Mouse (Mus musculus) heart, embryonic 16.5 days (tissue): ENCODE results near the gene Hand2. TPM values are rescaled to one million over a fixed set of nuclear protein-coding genes. Genes with fewer than 3 reads are reported as not detected.
A peak's percentile ranks its signal among the peaks of the same experiment; 100 is the strongest.

Source experiments
- ATAC-seq: fragments of 200-750 bp; cut with Nextera tagmentation; replicated peaks from 2 replicates; pipeline ENCODE4 v1.8.0; 2017; ENCODE audit warnings: moderate number of reproducible peaks; ENCODE audit not compliant: insufficient read depth, low FRiP score; ENCODE audit errors: extremely low read depth
- H3K27ac ChIP-seq: fragments of 300-500 bp; sonication (generic); 2 replicates; pipeline ENCODE4 v1.5.1; 2014; ENCODE audit warnings: mild to moderate bottlenecking, low read length, control low read depth, moderate library complexity
- H3K27me3 ChIP-seq: fragments of 300-500 bp; sonication (generic); 2 replicates; pipeline ENCODE4 v1.6.1; 2014; ENCODE audit warnings: low read length, mixed read lengths; ENCODE audit not compliant: control insufficient read depth, insufficient read depth
- H3K36me3 ChIP-seq: fragments of 300-500 bp; sonication (generic); 2 replicates; pipeline ENCODE4 v1.6.1; 2014; ENCODE audit not compliant: control insufficient read depth, insufficient read depth
- H3K4me1 ChIP-seq: fragments of 300-500 bp; sonication (generic); 2 replicates; pipeline ENCODE4 v1.6.1; 2014; ENCODE audit warnings: low read length, mixed read lengths; ENCODE audit not compliant: control insufficient read depth, insufficient read depth
- H3K4me2 ChIP-seq: fragments of 300-500 bp; sonication (generic); 2 replicates; pipeline ENCODE4 v1.6.1; 2014; ENCODE audit warnings: low read depth, mild to moderate bottlenecking, control low read depth, low read length
- H3K4me3 ChIP-seq: fragments of 300-500 bp; sonication (generic); 2 replicates; pipeline ENCODE4 v1.5.1; 2014; ENCODE audit warnings: mild to moderate bottlenecking, control low read depth, low read length
- H3K9ac ChIP-seq: fragments of 300-500 bp; sonication (generic); 2 replicates; pipeline ENCODE4 v1.6.1; 2014; ENCODE audit warnings: low read length, control low read depth
- H3K9me3 ChIP-seq: fragments of 300-500 bp; sonication (generic); replicated peaks from 2 replicates; pipeline ENCODE4 v1.6.1; 2016; ENCODE audit warnings: low read length; ENCODE audit not compliant: control insufficient read depth
- WGBS: fragments of 180-500 bp; shearing (Covaris S2); extraction: QIAGEN DNeasy Blood & Tissue Kit; methylation state at CpG from one replicate; pipeline ENCODE4 v1.1.7; 2014; 5-methylcytosine and 5-hydroxymethylcytosine counted together
- polyA plus RNA-seq: library from polyadenylated mRNA; unstranded; fragments of >200 nt; fragmentation: Nextera tagmentation; extraction: Ambion mirVana; gene quantifications from 2 replicates; pipeline ENCODE4 v1.2.1, GENCODE M21; 2015

Hand2 gene
- polyA plus RNA-seq, 1 experiment from 2014 or later, result 9.3 TPM

GRCm38 (mm10) chr8:57313583-57313982 lies 7.2 kb upstream of the Hand2 start:
- 20% methylated on average over 10 of the region's 10 CpGs for WGBS
- H3K36me3 ChIP-seq, result no peaks in the 10 kb centered on the region
- H3K9me3 ChIP-seq, result no peaks in the 10 kb centered on the region
- no peaks in the 10 kb centered on the region for H3K27me3 ChIP-seq
- peak overlapping the region; percentile 40 for H3K4me3 ChIP-seq
- peaks cover 18% of the 10 kb centered on the region for H3K4me1 ChIP-seq
- no peak for ATAC-seq
- H3K4me2 ChIP-seq, result peak overlapping the region; percentile 84
- peak overlapping the region; percentile 74 for H3K9ac ChIP-seq
- peak overlapping the region; percentile 85 for H3K27ac ChIP-seq

- H3K9ac ChIP-seq, result peak overlapping the region; percentile 74
- peak overlapping the region; percentile 84 for H3K4me2 ChIP-seq
- peaks cover 18% of the 10 kb centered on the region for H3K4me1 ChIP-seq
- no peaks in the 10 kb centered on the region for H3K27me3 ChIP-seq
- H3K27ac ChIP-seq, result peak overlapping the region; percentile 85
- ATAC-seq, result peak; percentile 38; the same call in 1 of the 2 replicates
- 6% methylated on average over 10 of the region's 10 CpGs for WGBS
- peak overlapping the region; percentile 40 for H3K4me3 ChIP-seq
- H3K36me3 ChIP-seq, result no peaks in the 10 kb centered on the region
- H3K9me3 ChIP-seq, result no peaks in the 10 kb centered on the region
Measured at GRCm38 (mm10) chr8:57314216-57314615, 6.6 kb upstream of the Hand2 start.

- H3K36me3 ChIP-seq, result no peaks in the 10 kb centered on the region
- 22% methylated on average over 3 of the region's 3 CpGs for WGBS
- H3K9ac ChIP-seq, result peak overlapping the region; percentile 63
- H3K4me1 ChIP-seq, result peaks cover 15% of the 10 kb centered on the region
- peak overlapping the region; percentile 18 for H3K4me3 ChIP-seq
- ATAC-seq, result no peak
- H3K9me3 ChIP-seq, result no peaks in the 10 kb centered on the region
- H3K27ac ChIP-seq, result peak overlapping the region; percentile 74
- H3K4me2 ChIP-seq, result peak overlapping the region; percentile 84
- no peaks in the 10 kb centered on the region for H3K27me3 ChIP-seq
Measured at GRCm38 (mm10) chr8:57315471-57315870, 5.3 kb upstream of the Hand2 start.

GRCm38 (mm10) chr8:57317107-57317506 lies 3.7 kb upstream of the Hand2 start:
- Histone ChIP-seq H3K27me3 (no peaks in the 10 kb centered on the region), H3K4me2 (peak overlapping the region; percentile 72), H3K4me3 (peak overlapping the region; percentile 32)

GRCm38 (mm10) chr8:57317890-57318480 lies 2.8 kb upstream of the Hand2 start:
- no peak for ATAC-seq

More at GRCm38 (mm10) chr8:57317107-57317506, 3.7 kb upstream of the Hand2 start:
- Histone ChIP-seq H3K4me1 (peaks cover 15% of the 10 kb centered on the region), H3K27ac (peak overlapping the region; percentile 67), H3K9ac (peak overlapping the region; percentile 83), H3K9me3 (no peaks in the 10 kb centered on the region), H3K36me3 (no peaks in the 10 kb centered on the region)
- no peak for ATAC-seq

GRCm38 (mm10) chr8:57319092-57319980 lies 1.4 kb upstream of the Hand2 start:
- H3K9me3 ChIP-seq, result no peaks in the 10 kb centered on the region
- peaks cover 10% of the 10 kb centered on the region for H3K4me1 ChIP-seq
- peak overlapping the region; percentile 72 for H3K4me2 ChIP-seq
- peak overlapping the region; percentile 83 for H3K9ac ChIP-seq
- peak overlapping the region; percentile 95 for H3K27ac ChIP-seq
- H3K4me3 ChIP-seq, result peak overlapping the region; percentile 75
- H3K36me3 ChIP-seq, result no peaks in the 10 kb centered on the region
- 8% methylated on average over 17 of the region's 17 CpGs for WGBS
- H3K27me3 ChIP-seq, result no peaks in the 10 kb centered on the region
- ATAC-seq, result no peak

More at GRCm38 (mm10) chr8:57317890-57318480, 2.8 kb upstream of the Hand2 start:
- peak overlapping the region; percentile 72 for H3K4me2 ChIP-seq
- no peaks in the 10 kb centered on the region for H3K36me3 ChIP-seq
- H3K4me3 ChIP-seq, result peak overlapping the region; percentile 75
- H3K27ac ChIP-seq, result peak overlapping the region; percentile 95
- no peaks in the 10 kb centered on the region for H3K27me3 ChIP-seq
- H3K4me1 ChIP-seq, result peaks cover 15% of the 10 kb centered on the region
- peak overlapping the region; percentile 83 for H3K9ac ChIP-seq
- WGBS, result 13% methylated on average over 5 of the region's 5 CpGs
- H3K9me3 ChIP-seq, result no peaks in the 10 kb centered on the region

- no peaks in the 10 kb centered on the region for H3K27me3 ChIP-seq
- WGBS, result 3% methylated on average over 22 of the region's 22 CpGs
- H3K4me3 ChIP-seq, result peak overlapping the region; percentile 75
- peak overlapping the region; percentile 95 for H3K27ac ChIP-seq
- H3K4me2 ChIP-seq, result peak overlapping the region; percentile 72
- H3K4me1 ChIP-seq, result peaks cover 6% of the 10 kb centered on the region
- no peaks in the 10 kb centered on the region for H3K9me3 ChIP-seq
- no peaks in the 10 kb centered on the region for H3K36me3 ChIP-seq
- peak overlapping the region; percentile 83 for H3K9ac ChIP-seq
- ATAC-seq, result 0 out of 2 replicates have a peak, but pooled peaks have one; percentile 15
Measured at GRCm38 (mm10) chr8:57319981-57320585, 700 bp upstream of the Hand2 start.

GRCm38 (mm10) chr8:57321898-57322895 lies 1.4 kb downstream of the Hand2 start:
- Histone ChIP-seq H3K9me3 (no peaks in the 10 kb centered on the region), H3K27me3 (0 out of 2 replicates have a peak, but pooled peaks cover 5% of the 10 kb centered on the region), H3K4me2 (peak overlapping the region; percentile 72), H3K27ac (peak overlapping the region; percentile 94), H3K36me3 (no peaks in the 10 kb centered on the region), H3K4me3 (peak overlapping the region; percentile 75), H3K9ac (peak overlapping the region; percentile 92), H3K4me1 (peaks cover 5% of the 10 kb centered on the region; the same call in 1 of the 2 replicates)
- under 1% methylated on average over 56 of the region's 64 CpGs for WGBS
- 0 out of 2 replicates have a peak, but pooled peaks have one; percentile 20 for ATAC-seq
